Mouse (Mus musculus) heart, embryonic 12.5 days (tissue): ENCODE measurements around the gene Cd180. TPM values are rescaled to one million over a fixed set of nuclear protein-coding genes. Genes with fewer than 3 reads are reported as not detected.

Experiments used
- ATAC-seq: fragments of 200-750 bp; cut with Nextera tagmentation; 2 replicates; pipeline ENCODE4 v1.8.0; 2017; ENCODE audit warnings: moderate TSS enrichment, moderate library complexity; ENCODE audit not compliant: insufficient number of reproducible peaks, low FRiP score
- H3K27ac ChIP-seq: fragments of 300-500 bp; sonication (generic); 2 replicates; pipeline ENCODE4 v1.5.1; 2016; ENCODE audit warnings: mild to moderate bottlenecking, moderate library complexity; ENCODE audit not compliant: poor library complexity, severe bottlenecking
- H3K27me3 ChIP-seq: fragments of 300-500 bp; sonication (generic); replicated peaks from 2 replicates; pipeline ENCODE4 v1.6.1; 2016; ENCODE audit warnings: mild to moderate bottlenecking, moderate library complexity
- H3K36me3 ChIP-seq: fragments of 300-500 bp; sonication (generic); 2 replicates; pipeline ENCODE4 v1.6.1; 2016; ENCODE audit warnings: mild to moderate bottlenecking, moderate library complexity
- H3K4me1 ChIP-seq: fragments of 300-500 bp; sonication (generic); replicated peaks from 2 replicates; pipeline ENCODE4 v1.6.1; 2016; ENCODE audit warnings: mild to moderate bottlenecking
- H3K4me2 ChIP-seq: fragments of 300-500 bp; sonication (generic); 2 replicates; pipeline ENCODE4 v1.6.1; 2016; ENCODE audit warnings: mild to moderate bottlenecking, moderate library complexity
- H3K4me3 ChIP-seq: fragments of 300-500 bp; sonication (generic); 2 replicates; pipeline ENCODE4 v1.5.1; 2016; ENCODE audit warnings: mild to moderate bottlenecking
- H3K9ac ChIP-seq: fragments of 300-500 bp; sonication (generic); 2 replicates; pipeline ENCODE4 v1.6.1; 2016; ENCODE audit warnings: mild to moderate bottlenecking, moderate library complexity
- H3K9me3 ChIP-seq: fragments of 300-500 bp; sonication (generic); replicated peaks from 2 replicates; pipeline ENCODE4 v1.6.1; 2016; ENCODE audit warnings: mild to moderate bottlenecking, moderate library complexity
- WGBS: fragments of 180-500 bp; shearing (Covaris S2); methylation state at CpG from one replicate; pipeline ENCODE4 v1.1.7; 2016; 5-methylcytosine and 5-hydroxymethylcytosine counted together
- polyA plus RNA-seq: library from polyadenylated mRNA; unstranded; fragments of >200 nt; fragmentation: Nextera tagmentation; extraction: Ambion mirVana; gene quantifications from 2 replicates; pipeline ENCODE4 v1.2.1, GENCODE M21; 2016

Cd180 gene
- polyA plus RNA-seq = 0.37 and 0.44 TPM in 2 replicates

DNA sequence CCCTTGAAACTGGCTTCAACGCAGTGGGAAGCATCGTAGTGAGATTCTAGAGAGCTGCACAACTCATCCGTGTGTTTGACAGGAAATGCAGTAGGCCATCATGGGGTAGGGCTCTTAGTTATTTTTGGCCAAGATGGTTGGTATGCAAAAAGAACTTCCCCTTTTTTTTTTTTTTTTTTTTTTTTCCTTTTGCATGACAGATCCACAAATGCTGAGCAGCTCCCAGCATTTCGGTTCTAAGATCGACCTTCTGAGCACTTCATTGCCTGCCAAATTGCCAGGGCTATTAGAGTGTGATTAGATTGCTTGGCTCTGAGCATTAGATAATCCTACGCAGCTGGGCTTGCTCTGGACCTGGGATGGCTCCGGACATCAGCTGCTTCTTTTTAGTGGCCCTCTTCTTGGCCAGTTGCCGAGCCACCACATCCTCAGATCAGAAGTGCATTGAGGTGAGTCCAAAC, at the start of gene Cd180:
Cd180 (plus strand) TSS at position 218 of the 461 bp plus-strand sequence.
- H3K36me3 ChIP-seq = no peaks in the 10 kb centered on the region
- 60% methylated on average over 8 of the region's 8 CpGs for WGBS

DNA sequence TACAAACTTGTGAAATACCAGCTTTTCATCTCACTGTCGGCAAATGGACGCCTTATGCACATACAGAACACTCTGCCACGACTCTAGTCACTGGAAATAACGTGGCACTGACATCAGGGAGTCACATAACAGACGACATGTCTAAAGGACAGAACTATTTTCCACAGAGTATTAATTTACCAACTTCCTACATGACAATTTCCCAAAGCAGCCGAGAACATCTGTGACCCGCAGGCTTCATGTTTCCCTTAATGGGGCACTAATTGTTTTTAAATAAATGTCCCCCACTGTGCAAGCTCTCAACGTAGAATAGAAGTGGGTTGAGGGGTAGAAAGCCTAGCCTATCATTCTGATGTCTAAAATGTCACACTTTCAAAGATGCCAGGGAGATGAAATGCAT, 49.0 kb upstream of the Cd180 start:
- H3K4me1 ChIP-seq = peaks cover 18% of the 10 kb centered on the region
- no peak overlapping the region for H3K4me3 ChIP-seq
- no peak for ATAC-seq
- H3K27ac ChIP-seq = no peak overlapping the region
- no peak overlapping the region for H3K9ac ChIP-seq
- WGBS = 46% methylated on average over 8 of the region's 8 CpGs
- H3K4me2 ChIP-seq = no peak overlapping the region
- no peaks in the 10 kb centered on the region for H3K27me3 ChIP-seq
- no peaks in the 10 kb centered on the region for H3K36me3 ChIP-seq
- H3K9me3 ChIP-seq = no peaks in the 10 kb centered on the region

More for the DNA sequence above, at the start of gene Cd180:
- Histone ChIP-seq H3K9ac (no peak within 1 kb of the TSS), H3K4me1 (peaks cover 17% of the 10 kb centered on the region), H3K4me2 (no peak within 1 kb of the TSS), H3K4me3 (no peak within 1 kb of the TSS), H3K27me3 (no peaks in the 10 kb centered on the region), H3K27ac (0 out of 2 replicates have a peak within 1 kb of the TSS, but pooled peaks have one; percentile 35), H3K9me3 (no peaks in the 10 kb centered on the region)
- no peak for ATAC-seq

DNA sequence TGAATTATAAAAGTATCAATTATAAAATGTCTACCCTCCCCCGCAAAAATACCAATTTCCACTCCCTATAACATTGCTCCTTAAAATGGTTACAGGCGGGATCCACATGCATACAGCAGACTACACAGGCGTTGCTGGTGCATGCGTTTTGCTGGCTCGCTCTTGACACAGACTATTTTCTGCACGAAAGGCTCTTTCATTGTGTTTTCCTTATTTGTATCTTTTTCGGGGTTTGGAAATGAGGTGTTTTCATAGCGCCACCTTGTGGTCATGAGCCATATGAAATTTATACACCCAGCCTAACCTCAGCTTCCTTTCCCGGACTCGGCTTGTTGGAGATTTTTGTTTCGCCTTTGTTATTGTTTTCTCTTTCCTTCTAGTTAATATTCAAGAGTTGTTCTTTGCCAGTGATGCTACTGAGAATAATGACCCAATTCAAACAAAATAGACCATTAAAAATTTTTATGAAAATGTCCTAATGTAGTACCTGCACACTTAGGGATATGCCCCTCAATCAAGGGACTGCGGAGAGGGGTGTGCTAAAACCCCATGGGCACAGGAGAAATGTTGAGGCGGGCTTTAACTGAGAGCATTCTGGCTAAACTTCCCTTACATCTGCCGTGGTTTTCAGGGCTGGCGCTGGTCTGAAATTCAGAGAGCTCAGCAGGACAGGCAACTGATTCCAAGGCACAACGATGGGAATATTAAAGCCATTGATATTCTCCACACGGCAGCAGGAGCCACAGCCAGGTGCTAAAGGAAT, 48.4 kb upstream of the Cd180 start:
- no peak for ATAC-seq
- H3K4me1 ChIP-seq = peaks cover 18% of the 10 kb centered on the region
- H3K27me3 ChIP-seq = no peaks in the 10 kb centered on the region
- no peak overlapping the region for H3K9ac ChIP-seq
- peak overlapping the region; percentile 31; the same call in 1 of the 2 replicates for H3K4me3 ChIP-seq
- peak overlapping the region; percentile 66 for H3K4me2 ChIP-seq
- no peak overlapping the region for H3K27ac ChIP-seq
- WGBS = 26% methylated on average over 17 of the region's 17 CpGs
- no peaks in the 10 kb centered on the region for H3K36me3 ChIP-seq
- H3K9me3 ChIP-seq = no peaks in the 10 kb centered on the region

DNA sequence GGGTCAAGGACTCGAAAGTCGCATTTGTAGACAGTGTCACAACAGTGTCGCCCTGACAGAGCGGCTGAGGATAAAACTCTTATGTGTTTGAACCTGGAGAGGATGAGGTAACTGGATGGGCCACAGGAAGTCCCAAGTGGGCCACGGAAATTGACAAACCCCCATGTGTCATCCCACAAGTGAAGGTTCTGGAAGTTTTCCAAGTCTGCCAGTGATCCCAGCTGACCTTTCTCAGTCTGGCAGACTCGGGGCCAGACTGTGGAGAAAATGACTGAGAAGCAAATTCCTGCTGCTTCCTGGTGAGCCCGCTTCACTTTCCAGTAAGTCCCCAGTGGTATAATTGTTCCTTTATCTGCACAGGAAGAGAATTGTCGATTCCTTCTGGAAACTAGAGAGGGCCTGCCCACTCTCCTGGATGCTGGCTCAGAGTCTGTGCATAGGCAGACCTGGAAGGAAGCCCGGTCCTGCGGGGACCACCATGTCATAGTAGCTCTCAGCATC, 47.0 kb upstream of the Cd180 start:
- Histone ChIP-seq H3K27ac (peak overlapping the region; percentile 73), H3K27me3 (no peaks in the 10 kb centered on the region), H3K4me2 (no peak overlapping the region), H3K9ac (no peak overlapping the region), H3K9me3 (no peaks in the 10 kb centered on the region), H3K4me3 (no peak overlapping the region), H3K4me1 (peaks cover 18% of the 10 kb centered on the region), H3K36me3 (no peaks in the 10 kb centered on the region)
- ATAC-seq = peak; percentile 86
- WGBS = 44% methylated on average over 10 of the region's 10 CpGs

DNA sequence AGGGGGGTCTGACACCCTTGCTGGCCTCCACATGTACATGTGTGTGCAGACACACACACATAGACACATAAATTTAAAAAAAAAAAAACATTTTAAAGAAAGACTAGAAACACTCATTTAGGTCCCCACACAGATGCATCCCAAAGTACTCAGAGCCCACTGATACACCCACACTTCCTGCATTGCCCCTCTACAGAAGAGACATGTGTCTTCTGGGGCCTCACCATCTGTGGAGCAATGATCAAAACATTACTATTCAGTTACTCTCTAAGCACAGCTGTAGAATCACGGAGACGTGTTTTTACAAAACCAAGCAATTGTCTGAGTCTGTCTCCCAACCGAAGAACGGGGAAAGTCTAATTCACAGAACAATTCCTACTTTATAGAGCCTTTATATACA, 45.8 kb upstream of the Cd180 start:
- Histone ChIP-seq H3K4me2 (no peak overlapping the region), H3K4me3 (no peak overlapping the region), H3K9me3 (no peaks in the 10 kb centered on the region), H3K27me3 (no peaks in the 10 kb centered on the region), H3K36me3 (no peaks in the 10 kb centered on the region), H3K27ac (no peak overlapping the region), H3K9ac (no peak overlapping the region), H3K4me1 (peaks cover 18% of the 10 kb centered on the region)
- 82% methylated on average over 4 of the region's 4 CpGs for WGBS
- ATAC-seq = no peak

DNA sequence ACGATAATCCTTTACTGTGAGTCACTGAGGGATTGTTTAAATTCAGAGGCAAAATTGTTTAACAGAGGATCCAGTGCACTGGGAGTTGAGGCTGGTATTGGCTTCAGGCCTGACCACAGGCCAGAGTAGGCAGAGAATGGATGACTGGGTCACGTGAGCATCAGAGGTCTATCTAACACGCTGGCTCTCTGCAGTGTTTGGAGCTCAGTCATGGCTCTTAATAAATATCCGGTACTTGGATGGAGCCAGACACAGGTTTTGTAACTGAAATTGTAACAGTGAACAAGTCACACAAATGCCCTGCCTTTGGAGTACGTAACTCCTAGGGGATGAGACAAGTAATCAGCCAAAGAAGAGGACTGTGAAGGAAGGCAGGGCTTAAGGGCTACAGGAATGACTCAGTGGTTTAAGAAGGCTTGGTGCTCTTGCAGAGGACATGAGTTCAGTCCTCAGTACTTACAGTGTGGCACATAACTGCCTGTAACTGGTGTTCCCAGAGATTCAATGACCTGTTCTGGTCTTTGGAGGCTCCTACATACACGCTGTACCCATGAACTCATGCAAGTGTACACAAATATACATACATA, 41.0 kb upstream of the Cd180 start:
- no peaks in the 10 kb centered on the region; the same call in 1 of the 2 replicates for H3K4me1 ChIP-seq
- H3K27me3 ChIP-seq = no peaks in the 10 kb centered on the region
- H3K4me3 ChIP-seq = no peak overlapping the region
- no peak overlapping the region for H3K9ac ChIP-seq
- H3K36me3 ChIP-seq = no peaks in the 10 kb centered on the region
- WGBS = 85% methylated on average over 6 of the region's 6 CpGs
- no peak for ATAC-seq
- H3K9me3 ChIP-seq = no peaks in the 10 kb centered on the region
- no peak overlapping the region for H3K4me2 ChIP-seq
- H3K27ac ChIP-seq = no peak overlapping the region

DNA sequence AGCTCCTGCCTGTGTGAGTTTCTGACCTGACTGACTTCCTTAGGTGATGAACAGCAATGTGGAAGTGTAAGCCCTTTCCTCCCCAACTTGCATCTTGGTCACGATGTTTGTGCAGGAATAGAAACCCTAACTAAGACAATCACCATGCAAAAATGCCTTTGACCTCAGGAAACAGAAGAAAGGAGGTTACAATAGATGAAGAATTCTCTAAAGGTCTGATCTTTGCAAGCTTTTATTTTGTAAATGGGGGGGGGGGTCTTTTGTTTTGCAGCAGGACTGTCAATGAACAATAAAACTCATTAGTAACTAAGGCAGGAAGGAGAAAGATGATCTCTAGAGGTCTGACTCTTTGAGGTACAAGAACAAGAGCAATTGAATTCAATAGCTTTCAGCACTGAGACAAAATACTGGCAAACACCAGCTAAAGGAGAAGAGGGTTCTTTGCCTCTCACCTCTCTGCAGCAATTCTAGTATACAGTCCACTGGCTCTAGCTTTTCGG, 38.2 kb upstream of the Cd180 start:
- Histone ChIP-seq H3K4me3 (no peak overlapping the region), H3K36me3 (no peaks in the 10 kb centered on the region), H3K9me3 (no peaks in the 10 kb centered on the region), H3K27ac (no peak overlapping the region), H3K4me2 (no peak overlapping the region), H3K4me1 (no peaks in the 10 kb centered on the region; the same call in 1 of the 2 replicates), H3K9ac (no peak overlapping the region), H3K27me3 (no peaks in the 10 kb centered on the region)
- ATAC-seq = no peak
- 61% methylated on average over 2 of the region's 2 CpGs for WGBS

DNA sequence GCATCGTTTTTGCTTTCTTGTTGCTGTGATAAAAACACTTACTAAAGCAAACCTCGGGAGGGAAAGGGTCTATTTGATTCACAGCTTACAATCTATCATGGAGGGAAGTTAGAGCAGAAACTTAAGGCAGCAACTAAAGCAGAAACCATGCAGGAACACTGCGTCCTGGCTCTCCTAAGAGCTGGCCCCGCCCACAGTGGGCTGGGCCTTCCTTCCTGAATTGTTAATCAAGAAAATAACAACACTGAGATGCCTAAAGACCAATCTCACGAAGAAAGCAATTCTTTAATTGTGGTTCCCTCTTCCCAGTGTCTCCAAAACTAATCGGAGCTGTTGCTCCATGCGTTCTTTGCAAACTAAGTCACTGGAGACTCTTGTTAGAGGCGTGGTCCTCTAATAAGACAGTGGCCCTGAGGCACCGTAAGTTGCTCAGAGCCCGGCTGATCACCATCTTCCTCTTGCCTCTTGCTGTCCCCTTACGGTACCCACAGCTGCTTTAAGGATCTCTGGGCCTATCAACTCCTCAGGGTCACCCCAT, 37.1 kb upstream of the Cd180 start:
- H3K36me3 ChIP-seq = no peaks in the 10 kb centered on the region
- ATAC-seq = no peak
- H3K4me2 ChIP-seq = no peak overlapping the region
- no peak overlapping the region for H3K27ac ChIP-seq
- no peaks in the 10 kb centered on the region for H3K9me3 ChIP-seq
- H3K27me3 ChIP-seq = no peaks in the 10 kb centered on the region
- WGBS = 58% methylated on average over 11 of the region's 11 CpGs
- H3K4me3 ChIP-seq = no peak overlapping the region
- no peak overlapping the region for H3K9ac ChIP-seq
- H3K4me1 ChIP-seq = no peaks in the 10 kb centered on the region; the same call in 1 of the 2 replicates

DNA sequence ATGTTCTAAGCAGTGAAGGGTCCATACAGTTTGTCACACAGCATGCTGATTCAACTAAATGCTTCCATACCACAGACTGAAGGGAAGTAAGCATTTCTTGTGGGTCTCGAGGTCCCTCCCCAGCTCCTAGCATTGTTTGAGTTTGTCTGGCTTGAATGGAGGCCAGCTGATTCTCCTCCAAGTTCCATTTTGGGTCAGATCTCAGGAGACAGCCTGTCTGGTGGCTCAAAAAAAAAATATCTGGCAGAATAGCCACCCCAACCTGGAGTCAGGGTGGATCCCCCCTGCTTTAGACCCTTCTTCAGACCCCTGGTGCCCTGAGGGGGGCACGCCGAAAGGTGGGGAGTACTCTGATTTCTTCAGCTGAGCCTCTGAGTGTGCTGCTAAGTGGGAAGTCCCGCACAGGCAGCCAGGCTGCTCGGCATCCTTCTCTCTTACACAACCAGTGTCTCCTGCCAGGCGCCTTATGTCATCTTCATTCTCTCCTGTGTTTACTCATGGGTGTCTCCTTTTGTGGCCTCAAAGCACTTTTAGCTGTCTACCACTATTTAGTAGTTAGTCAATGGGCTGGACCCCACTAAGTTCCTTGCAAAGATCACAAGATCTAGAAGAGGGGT, 35.0 kb upstream of the Cd180 start:
- Histone ChIP-seq H3K9me3 (no peaks in the 10 kb centered on the region), H3K4me3 (no peak overlapping the region), H3K27me3 (no peaks in the 10 kb centered on the region; the same call in 1 of the 2 replicates), H3K4me2 (no peak overlapping the region), H3K9ac (no peak overlapping the region), H3K27ac (no peak overlapping the region), H3K4me1 (no peaks in the 10 kb centered on the region; the same call in 1 of the 2 replicates), H3K36me3 (no peaks in the 10 kb centered on the region)
- no peak for ATAC-seq
- WGBS = 74% methylated on average over 6 of the region's 6 CpGs

DNA sequence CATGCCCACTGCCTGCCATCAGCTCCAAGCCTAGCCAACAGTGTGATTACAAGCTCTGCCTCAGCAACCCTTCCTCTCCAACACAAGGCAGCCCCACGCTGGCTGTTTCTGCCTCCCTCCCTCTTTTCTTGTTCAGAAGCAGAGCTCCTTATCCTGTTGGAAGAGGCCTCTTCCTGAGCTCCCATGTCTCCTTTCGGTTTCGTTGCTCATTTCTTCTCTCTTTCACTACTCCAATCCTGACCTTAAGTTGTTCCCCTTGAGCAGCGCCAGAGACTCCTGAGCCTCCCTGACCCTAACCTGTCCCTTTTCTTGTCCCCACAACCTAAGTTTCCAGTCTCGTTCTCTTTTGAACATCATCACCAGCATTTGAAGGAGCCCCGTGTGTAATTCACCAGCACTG, 29.3 kb upstream of the Cd180 start:
- Histone ChIP-seq H3K27me3 (no peaks in the 10 kb centered on the region; the same call in 1 of the 2 replicates), H3K4me2 (no peak overlapping the region), H3K4me3 (no peak overlapping the region), H3K4me1 (peaks cover 14% of the 10 kb centered on the region), H3K36me3 (no peaks in the 10 kb centered on the region), H3K9ac (no peak overlapping the region), H3K9me3 (no peaks in the 10 kb centered on the region), H3K27ac (no peak overlapping the region)
- WGBS = 56% methylated on average over 6 of the region's 6 CpGs
- ATAC-seq = no peak
